Mouse (Mus musculus): ENCODE results near the gene Zfp36.

The Zfp36 gene

GRCm38 (mm10) chr7:28368276-28368920 is 11.7 kb downstream of the Zfp36 start:
- DNase-seq (ENCODE audit: low read depth) = no peak

- DNase-seq (ENCODE audit: low read depth) = no peak
Measured at GRCm38 (mm10) chr7:28367663-28368275, 12.3 kb downstream of the Zfp36 start.

GRCm38 (mm10) chr7:28362441-28363060 is 17.5 kb downstream of the Zfp36 start:
- no peak for DNase-seq (ENCODE audit: low read depth)

- no peak for DNase-seq (ENCODE audit: low read depth)
Measured at GRCm38 (mm10) chr7:28361647-28362341, 18.3 kb downstream of the Zfp36 start.

- DNase-seq (ENCODE audit: low read depth) = no peak
Measured at GRCm38 (mm10) chr7:28360291-28360690, 19.8 kb downstream of the Zfp36 start.

GRCm38 (mm10) chr7:28359854-28360253 is 20.2 kb downstream of the Zfp36 start:
- DNase-seq (ENCODE audit: low read depth) = no peak

- DNase-seq (ENCODE audit: low read depth) = no peak
Measured at GRCm38 (mm10) chr7:28358431-28358830, 21.6 kb downstream of the Zfp36 start.

GRCm38 (mm10) chr7:28357984-28358383 is 22.1 kb downstream of the Zfp36 start:
- no peak for DNase-seq (ENCODE audit: low read depth)

- no peak for DNase-seq (ENCODE audit: low read depth)
Measured at GRCm38 (mm10) chr7:28356981-28357380, 23.1 kb downstream of the Zfp36 start.

- peak; percentile 53 for DNase-seq (ENCODE audit: low read depth)
Measured at GRCm38 (mm10) chr7:28355221-28355620, 24.8 kb downstream of the Zfp36 start.

GRCm38 (mm10) chr7:28354596-28354995 is 25.5 kb downstream of the Zfp36 start:
- no peak for DNase-seq (ENCODE audit: low read depth)

GRCm38 (mm10) chr7:28354113-28354581 is 25.9 kb downstream of the Zfp36 start:
- DNase-seq (ENCODE audit: low read depth) = no peak

- peak; percentile 35 for DNase-seq (ENCODE audit: low read depth)
Measured at GRCm38 (mm10) chr7:28353267-28353666, 26.8 kb downstream of the Zfp36 start.

- peak; percentile 29 for DNase-seq (ENCODE audit: low read depth)
Measured at GRCm38 (mm10) chr7:28351676-28352191, 28.3 kb downstream of the Zfp36 start.

- DNase-seq (ENCODE audit: low read depth) = peak; percentile 99
Measured at GRCm38 (mm10) chr7:28350155-28350883, 29.7 kb downstream of the Zfp36 start, which contains the start of gene Rps16. TSS of gene Rps16 (plus strand) at chr7:28350652.

- no peak for DNase-seq (ENCODE audit: low read depth)
Measured at GRCm38 (mm10) chr7:28348601-28349000, 31.5 kb downstream of the Zfp36 start.

GRCm38 (mm10) chr7:28347746-28348145 is 32.3 kb downstream of the Zfp36 start:
- no peak for DNase-seq (ENCODE audit: low read depth)

- peak; percentile 91 for DNase-seq (ENCODE audit: low read depth)
Measured at GRCm38 (mm10) chr7:28344637-28345036, 35.4 kb downstream of the Zfp36 start.

GRCm38 (mm10) chr7:28341381-28341780 is 38.7 kb downstream of the Zfp36 start:
- DNase-seq (ENCODE audit: low read depth) = no peak

- DNase-seq (ENCODE audit: low read depth) = peak; percentile 83
Measured at GRCm38 (mm10) chr7:28339213-28339917, 40.7 kb downstream of the Zfp36 start.

Data from induced T-regulatory cell, adult 2 months (primary cell).